Mouse (Mus musculus) T-cell, adult 2 months (primary cell): ENCODE results near the gene Wdr26.

ENCODE experiments used
- DNase-seq: peaks from one replicate; pipeline ENCODE4 v3.0.0; 2022; ENCODE audit warnings: low spot score

The Wdr26 gene

DNA sequence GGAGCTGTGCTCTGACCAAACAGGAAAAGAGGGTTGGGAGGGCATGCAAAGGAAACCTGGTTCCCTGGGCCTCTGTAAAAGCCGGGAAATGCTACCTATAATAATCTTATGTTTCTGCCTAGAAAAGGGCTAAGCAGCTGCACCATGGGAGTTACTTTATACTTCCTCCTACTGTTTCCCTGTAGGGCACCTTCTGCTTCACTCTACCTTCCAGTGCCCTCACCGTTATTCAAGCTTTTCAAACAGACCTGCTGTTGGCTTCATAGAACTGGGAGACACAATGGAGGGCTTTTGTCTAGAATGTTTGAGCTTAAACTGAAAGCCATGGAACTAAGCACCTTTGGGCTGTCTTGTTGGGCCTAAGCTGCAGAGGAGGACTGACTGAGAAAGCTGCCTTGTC is 44.0 kb downstream of the Wdr26 start:
- no peak for DNase-seq

GRCm38 (mm10) chr1:181151541-181151940 is 60.3 kb downstream of the Wdr26 start:
- DNase-seq, result no peak

GRCm38 (mm10) chr1:181150827-181151534 is 60.8 kb downstream of the Wdr26 start:
- DNase-seq, result peak; percentile 87

DNA sequence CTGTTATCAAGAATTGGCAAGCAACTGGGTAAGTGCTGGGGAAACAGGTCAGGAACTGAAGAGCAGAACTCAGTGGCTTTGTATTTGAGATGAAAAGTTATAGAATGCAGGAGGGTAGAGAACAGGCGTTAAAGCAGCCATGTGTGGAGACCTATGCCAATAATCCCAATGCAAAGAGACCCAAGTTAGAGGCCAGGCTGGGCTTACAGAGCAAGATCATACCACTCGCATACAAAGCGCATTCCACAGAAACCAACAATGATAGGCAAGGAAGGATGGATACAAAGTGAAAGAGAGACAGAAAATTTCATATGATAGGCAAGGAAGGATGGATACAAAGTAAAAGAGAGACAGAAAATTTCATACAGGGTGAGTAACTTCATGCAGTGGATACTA is 61.4 kb downstream of the Wdr26 start:
- no peak for DNase-seq

DNA sequence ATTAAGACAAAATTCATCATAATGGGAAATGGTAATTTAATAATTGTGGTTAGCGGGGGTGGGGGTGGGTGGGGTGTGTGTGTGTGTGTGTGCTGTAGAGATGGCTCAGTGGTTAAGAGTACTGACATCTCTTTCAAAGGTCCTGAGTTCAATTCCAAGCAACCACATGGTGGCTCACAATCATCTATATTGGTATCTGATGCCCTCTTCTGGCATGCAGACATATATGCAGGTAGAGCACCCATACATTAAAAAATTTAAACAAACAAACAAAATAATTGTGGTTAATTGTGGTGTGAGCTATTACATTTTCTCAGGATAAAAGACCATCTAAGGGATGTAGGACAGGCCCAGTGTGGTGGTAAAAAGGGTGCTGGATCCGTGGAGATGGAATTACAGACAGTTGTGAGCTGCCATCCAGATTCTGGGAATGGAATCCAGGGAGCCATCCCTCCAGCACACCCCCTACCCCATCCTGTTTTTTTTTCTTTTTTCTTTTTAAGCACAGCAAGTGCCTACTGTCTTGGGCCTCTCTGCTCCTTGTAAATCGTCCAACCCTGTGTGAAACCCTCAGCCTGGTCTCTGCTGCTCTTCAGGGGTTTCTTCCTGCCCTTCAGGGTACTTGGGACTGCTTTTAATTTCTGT is 62.3 kb downstream of the Wdr26 start:
- peak; percentile 5 for DNase-seq

DNA sequence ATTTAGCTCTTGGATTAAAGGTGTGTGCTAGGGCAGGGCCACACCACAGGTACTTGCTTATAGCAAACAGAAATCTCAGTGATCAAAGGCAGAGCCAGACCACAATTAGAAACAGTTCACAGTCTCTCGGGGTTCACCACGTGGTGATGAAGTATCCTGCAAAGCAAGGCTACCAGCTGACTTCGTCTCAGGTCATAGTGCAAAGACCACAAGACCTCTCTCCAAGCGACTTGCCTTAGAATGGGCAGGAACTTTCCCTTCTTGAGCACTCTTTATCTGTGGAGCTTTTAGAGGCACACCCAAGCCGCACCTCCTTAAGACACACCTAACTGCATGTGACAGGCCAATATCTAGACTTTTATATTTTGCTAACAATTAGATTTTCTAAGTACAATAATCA is 63.3 kb downstream of the Wdr26 start:
- no peak for DNase-seq

- no peak for DNase-seq
Measured at GRCm38 (mm10) chr1:181146187-181146586, 65.6 kb downstream of the Wdr26 start.

DNA sequence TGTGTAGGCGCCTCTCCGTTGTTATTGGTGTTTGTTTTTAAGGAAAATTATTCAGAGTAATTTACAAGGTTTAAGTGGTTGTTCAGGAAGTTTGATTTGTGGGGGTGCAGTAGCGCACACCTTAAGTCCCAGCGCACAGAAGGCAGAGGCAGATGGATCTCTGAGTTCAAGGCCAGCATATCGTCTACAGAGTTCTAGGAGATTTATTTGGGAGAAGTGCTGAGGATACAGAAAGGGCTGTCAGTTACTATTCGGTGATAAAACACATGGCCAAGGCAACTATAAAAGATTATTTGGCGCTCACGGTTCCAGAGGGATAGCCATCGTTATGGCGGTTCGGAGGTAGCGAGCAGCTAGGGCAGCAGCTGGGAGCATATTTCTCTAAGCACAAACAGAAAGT is 66.8 kb downstream of the Wdr26 start:
- no peak for DNase-seq

GRCm38 (mm10) chr1:181143950-181144836 is 67.6 kb downstream of the Wdr26 start, which contains the start of the genes Nvl and Cnih4:
Gene Nvl, minus strand, starts transcription at chr1:181144204.
Gene Cnih4, plus strand, starts transcription at chr1:181144693.
- DNase-seq, result peak; percentile 88

DNA sequence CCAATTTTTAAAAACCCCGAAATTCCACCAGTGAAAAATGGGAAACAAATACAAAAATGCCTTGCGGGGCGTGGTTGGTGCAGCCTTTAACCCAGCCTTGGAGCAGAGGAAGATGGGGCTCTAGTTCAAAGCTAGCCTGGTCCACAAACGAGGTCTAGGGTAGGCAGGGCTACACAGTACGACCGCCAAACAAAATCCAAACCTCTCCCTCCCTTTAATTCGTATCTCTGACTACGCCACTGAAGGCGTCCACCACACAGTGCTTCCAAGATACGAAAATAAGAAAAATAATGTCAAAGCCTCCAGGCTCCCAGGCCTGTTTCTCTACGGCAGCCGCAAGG is 68.2 kb downstream of the Wdr26 start:
- no peak for DNase-seq

- DNase-seq, result no peak
Measured at GRCm38 (mm10) chr1:181138730-181139129, 73.1 kb downstream of the Wdr26 start.

DNA sequence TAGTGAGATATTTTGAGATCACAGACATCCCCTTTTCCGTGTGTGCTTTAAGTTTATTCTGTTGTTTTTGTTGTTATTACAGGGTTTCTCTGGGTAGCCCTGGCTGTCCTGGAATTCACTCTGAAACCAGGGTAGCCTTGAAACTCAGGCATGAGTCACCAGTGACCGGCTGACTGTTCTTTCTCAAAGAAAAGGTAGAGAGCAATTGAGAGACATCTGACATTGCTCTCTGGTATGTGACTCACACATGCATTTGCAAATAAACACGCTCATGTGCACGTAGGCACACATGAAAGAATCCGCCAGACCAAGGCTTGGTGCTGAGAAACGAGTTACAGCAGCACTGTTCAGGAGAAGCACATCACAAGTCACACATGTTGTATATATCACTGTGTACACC is 79.9 kb downstream of the Wdr26 start:
- DNase-seq, result no peak

DNA sequence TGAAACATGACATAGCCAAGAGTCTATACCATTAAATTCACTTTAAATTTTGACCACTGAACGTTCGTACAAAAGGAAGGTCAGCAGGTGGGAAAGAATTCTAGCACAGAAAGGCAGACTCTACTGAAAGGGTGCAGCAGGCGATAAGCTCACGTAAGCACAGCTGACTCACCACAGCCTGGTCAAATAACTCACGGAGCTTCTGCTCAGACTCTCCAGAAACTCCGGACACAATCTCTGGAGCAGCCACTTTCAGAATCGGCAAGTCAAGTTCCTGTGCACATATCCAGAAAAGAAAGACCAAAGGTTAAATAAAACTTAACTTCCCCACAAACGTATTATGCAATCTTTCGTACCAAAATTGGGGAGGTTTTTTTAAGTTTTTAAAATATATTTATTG is 85.0 kb downstream of the Wdr26 start:
- DNase-seq, result no peak

DNA sequence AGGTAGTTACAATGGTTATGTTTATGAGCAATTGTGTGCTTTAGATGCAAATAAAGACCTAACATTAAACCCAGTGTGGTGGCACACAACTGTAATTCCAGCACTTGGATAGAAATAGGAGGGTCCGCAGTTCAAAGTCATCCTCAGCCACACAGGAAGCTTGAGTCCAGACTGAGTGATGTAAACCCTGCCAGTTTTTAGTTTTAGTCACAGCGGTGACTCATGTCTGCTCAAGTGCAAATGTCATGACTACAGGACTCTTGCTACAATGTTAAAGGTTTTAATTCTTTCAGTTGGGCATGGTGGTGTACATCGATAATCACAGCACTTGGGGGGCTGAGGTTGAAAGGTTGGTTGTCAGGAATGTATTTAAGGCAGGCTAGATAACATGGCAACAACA is 85.9 kb downstream of the Wdr26 start:
- no peak for DNase-seq

- no peak for DNase-seq
Measured at GRCm38 (mm10) chr1:181124145-181124544, 87.7 kb downstream of the Wdr26 start.
